Mouse (Mus musculus) right cerebral cortex, adult 18-20 months (tissue): ENCODE measurements around the gene Atat1.
"Not testable (repeated sequence)": the region's sequence is repeated elsewhere in the genome, so short reads cannot be mapped to it uniquely, and the experiment has no call there.

Experiments
- DNase-seq: peaks from one replicate; pipeline ENCODE4 v3.0.0; 2022; ENCODE audit warnings: mixed read lengths

Atat1 gene

GRCm38 (mm10) chr17:35909919-35910369 lies at the start of gene Atat1:
Gene Atat1 (minus strand): TSS chr17:35910075.
- DNase-seq = peak; percentile 94

- no peak for DNase-seq
These were observed 48.8 kb upstream of the Atat1 start for GRCm38 (mm10) chr17:35958533-35959223.

GRCm38 (mm10) chr17:35954665-35955064 lies 44.8 kb upstream of the Atat1 start:
- no peak for DNase-seq

GRCm38 (mm10) chr17:35952559-35952958 lies 42.7 kb upstream of the Atat1 start:
- DNase-seq = not testable (repeated sequence)

- not testable (repeated sequence) for DNase-seq
These were observed 41.1 kb upstream of the Atat1 start for GRCm38 (mm10) chr17:35950946-35951345.

GRCm38 (mm10) chr17:35939941-35940340 lies 30.1 kb upstream of the Atat1 start:
- DNase-seq = no peak

GRCm38 (mm10) chr17:35939108-35939507 lies 29.2 kb upstream of the Atat1 start:
- no peak for DNase-seq

GRCm38 (mm10) chr17:35937700-35938348 lies 27.9 kb upstream of the Atat1 start:
- DNase-seq = peak; percentile 47

GRCm38 (mm10) chr17:35935763-35936162 lies 25.9 kb upstream of the Atat1 start:
- DNase-seq = not testable (repeated sequence)

- no peak for DNase-seq
These were observed 22.7 kb upstream of the Atat1 start for GRCm38 (mm10) chr17:35932608-35933007.

GRCm38 (mm10) chr17:35930627-35931026 lies 20.8 kb upstream of the Atat1 start:
- no peak for DNase-seq

GRCm38 (mm10) chr17:35929534-35929933 lies 19.7 kb upstream of the Atat1 start:
- DNase-seq = no peak

GRCm38 (mm10) chr17:35927471-35927870 lies 17.6 kb upstream of the Atat1 start:
- no peak for DNase-seq

- DNase-seq = no peak
These were observed 13.4 kb upstream of the Atat1 start for GRCm38 (mm10) chr17:35923281-35923680.

GRCm38 (mm10) chr17:35922566-35922965 lies 12.7 kb upstream of the Atat1 start:
- DNase-seq = no peak

- DNase-seq = no peak
These were observed 11.8 kb upstream of the Atat1 start for GRCm38 (mm10) chr17:35921710-35922109.

GRCm38 (mm10) chr17:35920862-35921562 lies 11.1 kb upstream of the Atat1 start:
- DNase-seq = peak; percentile 25

GRCm38 (mm10) chr17:35920384-35920783 lies 10.5 kb upstream of the Atat1 start:
- no peak for DNase-seq

GRCm38 (mm10) chr17:35919864-35920301 lies 10.0 kb upstream of the Atat1 start:
- no peak for DNase-seq

GRCm38 (mm10) chr17:35919060-35919715 lies 9.3 kb upstream of the Atat1 start:
- peak; percentile 96 for DNase-seq

- DNase-seq = peak; percentile 46
These were observed 8.6 kb upstream of the Atat1 start for GRCm38 (mm10) chr17:35918276-35919059.
